ENCODE assay signal across 27 mouse cellular contexts in the genomic region with DNA sequence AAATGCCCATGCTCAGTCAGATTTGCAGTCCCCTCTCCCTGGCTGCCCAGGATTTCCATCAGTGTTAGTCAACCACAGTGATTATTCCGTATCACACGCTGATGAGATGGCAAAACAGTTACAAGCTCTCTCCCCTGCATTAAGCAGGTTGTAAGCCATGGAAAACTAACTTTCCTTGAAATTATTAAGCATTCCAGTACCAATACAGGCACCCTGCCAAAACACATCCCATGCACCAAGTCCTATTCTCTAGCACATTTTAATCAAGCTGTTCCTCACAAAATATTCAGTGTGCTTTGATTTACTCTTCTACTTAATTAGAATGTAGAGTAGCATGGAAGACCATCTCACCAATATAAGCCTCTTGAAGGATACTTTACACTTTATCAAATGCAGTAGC.
"Had no signal": no experiment of that assay in that cellular context is flagged by ENCODE, and none has a peak within 500 bp of the region (broad histone marks: within the 10 kb centered on the region; RNA-seq: fewer than 3 reads in every experiment).

No protein-coding gene starts in this region.

- H3K9ac ChIP-seq: embryonic facial prominence, embryonic 12.5 days; embryonic facial prominence, embryonic 13.5 days; embryonic facial prominence, embryonic 15.5 days; forebrain, embryonic 12.5 days; forebrain, embryonic 13.5 days; forebrain, embryonic 15.5 days; forebrain, postnatal 0 days had no signal

- H3K9me3 ChIP-seq: embryonic facial prominence, embryonic 10.5 days; embryonic facial prominence, embryonic 12.5 days; embryonic facial prominence, embryonic 13.5 days; embryonic facial prominence, embryonic 15.5 days; forebrain, embryonic 12.5 days; forebrain, embryonic 13.5 days; forebrain, embryonic 15.5 days; heart, embryonic 10.5 days had no signal

- H3K4me1 ChIP-seq: embryonic facial prominence, embryonic 10.5 days; embryonic facial prominence, embryonic 12.5 days; embryonic facial prominence, embryonic 13.5 days; embryonic facial prominence, embryonic 15.5 days; forebrain, embryonic 12.5 days; heart, embryonic 10.5 days had no signal

- H3K4me2 ChIP-seq: embryonic facial prominence, embryonic 12.5 days; embryonic facial prominence, embryonic 13.5 days; embryonic facial prominence, embryonic 15.5 days; forebrain, embryonic 12.5 days; forebrain, embryonic 13.5 days; forebrain, embryonic 15.5 days; heart, embryonic 11.5 days had no signal

- DNase-seq: cerebellum, adult 8-10 months; cerebellum, adult 9-10 months; cerebellum, adult 9-11 months; cerebellum, postnatal 10 days; cerebellum, postnatal 14 days; cerebellum, postnatal 25 days; cerebellum, postnatal 36 days; embryo, embryonic 11 days; forebrain, postnatal 0 days; gastrocnemius, adult 2 months; gastrocnemius, postnatal 10 days; gastrocnemius, postnatal 14 days; gastrocnemius, postnatal 25 days; gastrocnemius, postnatal 36 days; heart, adult 11 months; heart, adult 18-20 months; heart, adult 2 months had no signal

- ATAC-seq: forebrain, embryonic 13.5 days; forebrain, embryonic 15.5 days; forebrain, postnatal 0 days had no signal

- H3K27ac ChIP-seq: embryonic facial prominence, embryonic 10.5 days; embryonic facial prominence, embryonic 12.5 days; embryonic facial prominence, embryonic 13.5 days; embryonic facial prominence, embryonic 15.5 days; forebrain, embryonic 12.5 days; forebrain, embryonic 13.5 days; forebrain, embryonic 15.5 days; gastrocnemius, adult 2 months; heart, adult 2 months; heart, embryonic 10.5 days had no signal

- H3K36me3 ChIP-seq: embryonic facial prominence, embryonic 10.5 days; embryonic facial prominence, embryonic 12.5 days; embryonic facial prominence, embryonic 13.5 days; embryonic facial prominence, embryonic 15.5 days; forebrain, embryonic 12.5 days; forebrain, embryonic 15.5 days; heart, embryonic 10.5 days had no signal

- H3K27me3 ChIP-seq: embryonic facial prominence, embryonic 12.5 days; embryonic facial prominence, embryonic 13.5 days; embryonic facial prominence, embryonic 15.5 days; forebrain, embryonic 12.5 days; forebrain, embryonic 13.5 days; forebrain, embryonic 15.5 days had no signal

- H3K4me3 ChIP-seq: embryonic facial prominence, embryonic 10.5 days; embryonic facial prominence, embryonic 12.5 days; embryonic facial prominence, embryonic 13.5 days; embryonic facial prominence, embryonic 15.5 days; erythroblast, embryonic 14.5 days; forebrain, embryonic 12.5 days; forebrain, embryonic 13.5 days; forebrain, embryonic 15.5 days; gastrocnemius, adult 2 months; heart, adult 2 months; heart, embryonic 10.5 days had no signal
